Mouse (Mus musculus): ENCODE measurements around the gene Tpcn1. TPM values are rescaled to one million over a fixed set of nuclear protein-coding genes. Genes with fewer than 3 reads are reported as not detected.

Tpcn1 gene
- polyA plus RNA-seq, 1 experiment from 2014 or later = 14.9 TPM

DNA sequence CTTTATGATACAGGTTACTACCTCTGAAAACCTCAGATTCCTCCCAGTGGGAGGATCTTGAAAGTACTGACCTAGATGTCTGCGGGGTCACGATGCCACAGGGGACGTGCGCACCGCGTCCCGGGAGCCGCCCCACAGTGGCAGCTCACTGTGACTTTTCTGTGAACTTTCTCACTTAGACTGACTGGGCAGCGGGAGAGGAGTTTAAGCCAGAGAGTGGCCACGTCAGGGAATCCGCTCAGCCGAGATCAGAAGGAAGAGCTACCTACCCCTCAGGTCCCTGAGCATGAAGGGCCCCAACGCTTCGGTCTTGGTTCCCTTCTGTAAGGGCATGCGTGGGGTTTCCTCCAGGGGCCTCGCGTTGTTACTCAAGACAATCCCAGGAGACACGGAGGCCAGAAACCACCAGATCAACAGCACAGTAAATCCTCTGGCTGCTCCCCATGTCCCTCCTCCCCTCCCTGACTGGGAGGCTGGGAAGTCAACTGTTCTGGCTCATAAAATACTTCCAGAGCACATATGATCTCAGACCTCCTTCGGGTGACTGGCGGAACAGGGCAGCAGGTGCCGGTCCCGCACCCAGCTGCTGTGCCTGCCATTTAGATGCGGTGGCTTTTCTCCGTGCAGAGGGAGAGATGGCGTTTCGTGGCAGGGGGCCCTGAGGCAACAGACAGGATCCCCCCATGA, 9.1 kb downstream of the Tpcn1 start:
- Histone ChIP-seq H3K36me3 (ENCODE audit: control insufficient read depth, insufficient read depth, low read length) (no peaks in the 10 kb centered on the region), H3K27me3 (ENCODE audit: control insufficient read depth, insufficient read depth, low read length) (no peaks in the 10 kb centered on the region), H3K4me1 (ENCODE audit: control insufficient read depth, insufficient read depth, low read length) (peaks cover 29% of the 10 kb centered on the region), H3K27ac (ENCODE audit: low read depth, low read length) (peak overlapping the region; percentile 68), H3K9me3 (ENCODE audit: control insufficient read depth, low read length) (no peaks in the 10 kb centered on the region), H3K4me3 (ENCODE audit: low read depth, low read length) (no peak overlapping the region), H3K9ac (ENCODE audit: low read length) (peak overlapping the region; percentile 24; the same call in 1 of the 2 replicates), H3K4me2 (ENCODE audit: low read depth) (no peak overlapping the region)
- WGBS = 46% methylated on average over 26 of the region's 26 CpGs
- DNase-seq (ENCODE audit: low spot score) (peak; percentile 47), ATAC-seq (ENCODE audit: insufficient read depth, low FRiP score, low TSS enrichment) (0 out of 2 replicates have a peak, but pooled peaks have one; percentile 50)

GRCm38 (mm10) chr5:120578504-120579081, 9.9 kb downstream of the Tpcn1 start:
- DNase-seq (ENCODE audit: low spot score) (peak; percentile 57), ATAC-seq (ENCODE audit: insufficient read depth, low FRiP score, low TSS enrichment) (no peak)
- H3K27ac ChIP-seq (ENCODE audit: low read depth, low read length) = peak overlapping the region; percentile 68

GRCm38 (mm10) chr5:120577935-120578441, 10.5 kb downstream of the Tpcn1 start:
- Histone ChIP-seq H3K36me3 (ENCODE audit: control insufficient read depth, insufficient read depth, low read length) (no peaks in the 10 kb centered on the region), H3K4me1 (ENCODE audit: control insufficient read depth, insufficient read depth, low read length) (peaks cover 29% of the 10 kb centered on the region), H3K27ac (ENCODE audit: low read depth, low read length) (peak overlapping the region; percentile 68), H3K4me3 (ENCODE audit: low read depth, low read length) (no peak overlapping the region), H3K27me3 (ENCODE audit: control insufficient read depth, insufficient read depth, low read length) (no peaks in the 10 kb centered on the region), H3K9ac (ENCODE audit: low read length) (peak overlapping the region; percentile 18; the same call in 1 of the 2 replicates), H3K4me2 (ENCODE audit: low read depth) (no peak overlapping the region), H3K9me3 (ENCODE audit: control insufficient read depth, low read length) (no peaks in the 10 kb centered on the region)
- WGBS = 34% methylated on average over 10 of the region's 10 CpGs
- ATAC-seq (ENCODE audit: insufficient read depth, low FRiP score, low TSS enrichment) (no peak), DNase-seq (ENCODE audit: low spot score) (peak; percentile 47)

More at GRCm38 (mm10) chr5:120578504-120579081, 9.9 kb downstream of the Tpcn1 start:
- Histone ChIP-seq H3K9ac (ENCODE audit: low read length) (no peak overlapping the region; the same call in 1 of the 2 replicates), H3K9me3 (ENCODE audit: control insufficient read depth, low read length) (no peaks in the 10 kb centered on the region), H3K4me3 (ENCODE audit: low read depth, low read length) (no peak overlapping the region), H3K4me2 (ENCODE audit: low read depth) (no peak overlapping the region), H3K4me1 (ENCODE audit: control insufficient read depth, insufficient read depth, low read length) (peaks cover 29% of the 10 kb centered on the region), H3K36me3 (ENCODE audit: control insufficient read depth, insufficient read depth, low read length) (no peaks in the 10 kb centered on the region), H3K27me3 (ENCODE audit: control insufficient read depth, insufficient read depth, low read length) (no peaks in the 10 kb centered on the region)
- WGBS = 49% methylated on average over 12 of the region's 12 CpGs

DNA sequence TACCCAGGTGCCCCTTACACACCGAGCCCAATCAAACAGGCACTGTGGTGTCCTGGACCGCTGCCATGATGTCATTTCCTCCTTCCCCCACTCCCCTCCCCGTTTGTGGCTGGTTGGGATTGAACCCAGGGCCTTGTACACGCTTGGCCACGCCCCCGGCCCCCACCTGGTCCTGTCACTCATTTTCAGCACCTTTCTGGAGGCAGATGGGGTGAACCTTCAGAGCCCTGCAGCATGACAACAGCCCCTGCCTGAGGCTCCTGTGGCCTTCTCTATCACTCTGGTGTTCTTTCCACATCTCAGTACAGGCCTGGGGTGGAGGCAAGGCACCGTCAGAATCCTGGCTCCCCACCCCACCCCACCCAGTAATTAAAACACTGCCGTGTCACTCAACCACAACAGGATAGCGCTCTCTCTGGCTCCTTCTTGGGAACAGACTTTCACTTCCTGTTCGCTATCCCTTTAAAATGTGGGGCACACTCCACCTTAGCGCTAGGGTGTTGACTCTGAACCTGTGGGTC, 11.6 kb downstream of the Tpcn1 start:
- Histone ChIP-seq H3K27me3 (ENCODE audit: control insufficient read depth, insufficient read depth, low read length) (no peaks in the 10 kb centered on the region), H3K9ac (ENCODE audit: low read length) (no peak overlapping the region), H3K4me1 (ENCODE audit: control insufficient read depth, insufficient read depth, low read length) (peaks cover 29% of the 10 kb centered on the region), H3K9me3 (ENCODE audit: control insufficient read depth, low read length) (no peaks in the 10 kb centered on the region), H3K27ac (ENCODE audit: low read depth, low read length) (no peak overlapping the region), H3K4me3 (ENCODE audit: low read depth, low read length) (no peak overlapping the region), H3K4me2 (ENCODE audit: low read depth) (no peak overlapping the region), H3K36me3 (ENCODE audit: control insufficient read depth, insufficient read depth, low read length) (no peaks in the 10 kb centered on the region)
- ATAC-seq (ENCODE audit: insufficient read depth, low FRiP score, low TSS enrichment) = no peak
- no peak for DNase-seq (ENCODE audit: low spot score)
- WGBS = 75% methylated on average over 11 of the region's 11 CpGs

- no peak overlapping the region for H3K4me2 ChIP-seq (ENCODE audit: low read depth)
- no peaks in the 10 kb centered on the region for H3K36me3 ChIP-seq (ENCODE audit: control insufficient read depth, insufficient read depth, low read length)
- H3K9me3 ChIP-seq (ENCODE audit: control insufficient read depth, low read length) = no peaks in the 10 kb centered on the region
- DNase-seq (ENCODE audit: low spot score) (no peak), ATAC-seq (ENCODE audit: insufficient read depth, low FRiP score, low TSS enrichment) (no peak)
- H3K4me3 ChIP-seq (ENCODE audit: low read depth, low read length) = no peak overlapping the region
- no peaks in the 10 kb centered on the region for H3K27me3 ChIP-seq (ENCODE audit: control insufficient read depth, insufficient read depth, low read length)
- H3K27ac ChIP-seq (ENCODE audit: low read depth, low read length) = no peak overlapping the region
- 72% methylated on average over 10 of the region's 10 CpGs for WGBS
- H3K9ac ChIP-seq (ENCODE audit: low read length) = no peak overlapping the region
- peaks cover 30% of the 10 kb centered on the region for H3K4me1 ChIP-seq (ENCODE audit: control insufficient read depth, insufficient read depth, low read length)
Measured at GRCm38 (mm10) chr5:120574469-120575063, 13.9 kb downstream of the Tpcn1 start.

GRCm38 (mm10) chr5:120571056-120571740, 17.3 kb downstream of the Tpcn1 start:
- H3K4me1 ChIP-seq (ENCODE audit: control insufficient read depth, insufficient read depth, low read length) = peaks cover 37% of the 10 kb centered on the region
- WGBS = 35% methylated on average over 14 of the region's 14 CpGs
- DNase-seq (ENCODE audit: low spot score) = peak; percentile 34

GRCm38 (mm10) chr5:120570289-120570897, 18.1 kb downstream of the Tpcn1 start:
- no peak overlapping the region for H3K27ac ChIP-seq (ENCODE audit: low read depth, low read length)

More at GRCm38 (mm10) chr5:120571056-120571740, 17.3 kb downstream of the Tpcn1 start:
- Histone ChIP-seq H3K9me3 (ENCODE audit: control insufficient read depth, low read length) (no peaks in the 10 kb centered on the region), H3K27ac (ENCODE audit: low read depth, low read length) (no peak overlapping the region), H3K4me3 (ENCODE audit: low read depth, low read length) (no peak overlapping the region), H3K36me3 (ENCODE audit: control insufficient read depth, insufficient read depth, low read length) (no peaks in the 10 kb centered on the region), H3K4me2 (ENCODE audit: low read depth) (no peak overlapping the region), H3K9ac (ENCODE audit: low read length) (no peak overlapping the region), H3K27me3 (ENCODE audit: control insufficient read depth, insufficient read depth, low read length) (no peaks in the 10 kb centered on the region)
- no peak for ATAC-seq (ENCODE audit: insufficient read depth, low FRiP score, low TSS enrichment)

GRCm38 (mm10) chr5:120569791-120570190, 18.7 kb downstream of the Tpcn1 start:
- no peak overlapping the region for H3K9ac ChIP-seq (ENCODE audit: low read length)
- H3K9me3 ChIP-seq (ENCODE audit: control insufficient read depth, low read length) = no peaks in the 10 kb centered on the region
- H3K4me1 ChIP-seq (ENCODE audit: control insufficient read depth, insufficient read depth, low read length) = peaks cover 51% of the 10 kb centered on the region
- DNase-seq (ENCODE audit: low spot score) (no peak), ATAC-seq (ENCODE audit: insufficient read depth, low FRiP score, low TSS enrichment) (no peak)
- H3K27me3 ChIP-seq (ENCODE audit: control insufficient read depth, insufficient read depth, low read length) = no peaks in the 10 kb centered on the region
- WGBS = 78% methylated on average over 3 of the region's 3 CpGs
- no peak overlapping the region for H3K4me3 ChIP-seq (ENCODE audit: low read depth, low read length)
- no peaks in the 10 kb centered on the region for H3K36me3 ChIP-seq (ENCODE audit: control insufficient read depth, insufficient read depth, low read length)
- H3K4me2 ChIP-seq (ENCODE audit: low read depth) = no peak overlapping the region
- no peak overlapping the region for H3K27ac ChIP-seq (ENCODE audit: low read depth, low read length)

More at GRCm38 (mm10) chr5:120570289-120570897, 18.1 kb downstream of the Tpcn1 start:
- WGBS = 81% methylated on average over 11 of the region's 11 CpGs
- Histone ChIP-seq H3K27me3 (ENCODE audit: control insufficient read depth, insufficient read depth, low read length) (no peaks in the 10 kb centered on the region), H3K4me1 (ENCODE audit: control insufficient read depth, insufficient read depth, low read length) (peaks cover 46% of the 10 kb centered on the region), H3K36me3 (ENCODE audit: control insufficient read depth, insufficient read depth, low read length) (no peaks in the 10 kb centered on the region), H3K9ac (ENCODE audit: low read length) (no peak overlapping the region), H3K4me3 (ENCODE audit: low read depth, low read length) (no peak overlapping the region), H3K4me2 (ENCODE audit: low read depth) (no peak overlapping the region), H3K9me3 (ENCODE audit: control insufficient read depth, low read length) (no peaks in the 10 kb centered on the region)
- DNase-seq (ENCODE audit: low spot score) = no peak
- ATAC-seq (ENCODE audit: insufficient read depth, low FRiP score, low TSS enrichment) = no peak
